Mouse (Mus musculus) liver, embryonic 12.5 days (tissue): ENCODE results near the gene Gramd2. TPM values are rescaled to one million over a fixed set of nuclear protein-coding genes. Genes with fewer than 3 reads are reported as not detected.
A peak's percentile ranks its signal among the peaks of the same experiment; 100 is the strongest.

Experiments used
- ATAC-seq: fragments of 200-750 bp; cut with Nextera tagmentation; 2 replicates; pipeline ENCODE4 v1.8.0; 2017; ENCODE audit warnings: moderate number of reproducible peaks, mild to moderate bottlenecking, moderate library complexity
- H3K27ac ChIP-seq: fragments of 300-500 bp; sonication (generic); 2 replicates; pipeline ENCODE4 v1.5.1; 2016; ENCODE audit warnings: mild to moderate bottlenecking
- H3K27me3 ChIP-seq: fragments of 300-500 bp; sonication (generic); replicated peaks from 2 replicates; pipeline ENCODE4 v1.6.1; 2016; ENCODE audit warnings: mild to moderate bottlenecking, moderate library complexity
- H3K36me3 ChIP-seq: fragments of 300-500 bp; sonication (generic); 2 replicates; pipeline ENCODE4 v1.6.1; 2016; ENCODE audit warnings: mild to moderate bottlenecking, moderate library complexity
- H3K4me1 ChIP-seq: fragments of 300-500 bp; sonication (generic); 2 replicates; pipeline ENCODE4 v1.6.1; 2016
- H3K4me2 ChIP-seq: fragments of 300-500 bp; sonication (generic); 2 replicates; pipeline ENCODE4 v1.6.1; 2016; ENCODE audit warnings: mild to moderate bottlenecking, moderate library complexity
- H3K4me3 ChIP-seq: fragments of 300-500 bp; sonication (generic); 2 replicates; pipeline ENCODE4 v1.5.1; 2016; ENCODE audit warnings: mild to moderate bottlenecking, moderate library complexity
- H3K9ac ChIP-seq: fragments of 300-500 bp; sonication (generic); 2 replicates; pipeline ENCODE4 v1.6.1; 2016; ENCODE audit warnings: mild to moderate bottlenecking, moderate library complexity
- H3K9me3 ChIP-seq: fragments of 300-500 bp; sonication (generic); replicated peaks from 2 replicates; pipeline ENCODE4 v1.6.1; 2016; ENCODE audit warnings: mild to moderate bottlenecking, moderate library complexity
- WGBS: fragments of 180-500 bp; shearing (Covaris S2); methylation state at CpG from one replicate; pipeline ENCODE4 v1.1.7; 2016; ENCODE audit not compliant: insufficient replicate concordance; 5-methylcytosine and 5-hydroxymethylcytosine counted together
- polyA plus RNA-seq: library from polyadenylated mRNA; unstranded; fragments of >200 nt; fragmentation: Nextera tagmentation; extraction: Ambion mirVana; gene quantifications from 2 replicates; pipeline ENCODE4 v1.2.1, GENCODE M21; 2016

The Gramd2 gene
- polyA plus RNA-seq = 0.04 and 0.07 TPM in 2 replicates

- H3K27me3 ChIP-seq = peaks cover 49% of the 10 kb centered on the region
- peak; percentile 91 for ATAC-seq
- H3K36me3 ChIP-seq = peaks cover 39% of the 10 kb centered on the region
- 4% methylated on average over 47 of the region's 47 CpGs for WGBS
- H3K4me2 ChIP-seq = peak within 1 kb of the TSS; percentile 84
- no peak within 1 kb of the TSS for H3K27ac ChIP-seq
- peak within 1 kb of the TSS; percentile 52 for H3K4me3 ChIP-seq
- H3K9ac ChIP-seq = peak within 1 kb of the TSS; percentile 45
- peaks cover 14% of the 10 kb centered on the region for H3K4me1 ChIP-seq
- H3K9me3 ChIP-seq = no peaks in the 10 kb centered on the region
Measured at GRCm38 (mm10) chr9:59679678-59680533, at the start of gene Gramd2. Gene Gramd2 (plus strand): TSS chr9:59680144.

GRCm38 (mm10) chr9:59638372-59638771, 41.6 kb upstream of the Gramd2 start:
- no peak; the same call in 1 of the 2 replicates for ATAC-seq
- no peaks in the 10 kb centered on the region for H3K9me3 ChIP-seq

GRCm38 (mm10) chr9:59639936-59640335, 40.0 kb upstream of the Gramd2 start:
- Histone ChIP-seq H3K9me3 (no peaks in the 10 kb centered on the region), H3K4me2 (no peak overlapping the region), H3K36me3 (peaks cover 42% of the 10 kb centered on the region), H3K4me1 (peaks cover 16% of the 10 kb centered on the region), H3K9ac (no peak overlapping the region), H3K27me3 (no peaks in the 10 kb centered on the region), H3K4me3 (no peak overlapping the region), H3K27ac (no peak overlapping the region)
- no peak for ATAC-seq
- WGBS = 77% methylated on average over 4 of the region's 4 CpGs

More at GRCm38 (mm10) chr9:59638372-59638771, 41.6 kb upstream of the Gramd2 start:
- H3K36me3 ChIP-seq = peaks cover 50% of the 10 kb centered on the region
- WGBS = 17% methylated on average over 1 of the region's 1 CpGs
- no peak overlapping the region for H3K9ac ChIP-seq
- H3K4me1 ChIP-seq = peaks cover 16% of the 10 kb centered on the region
- no peak overlapping the region for H3K4me2 ChIP-seq
- H3K27ac ChIP-seq = no peak overlapping the region
- no peak overlapping the region for H3K4me3 ChIP-seq
- H3K27me3 ChIP-seq = no peaks in the 10 kb centered on the region

GRCm38 (mm10) chr9:59641320-59641719, 38.6 kb upstream of the Gramd2 start:
- H3K27ac ChIP-seq = no peak overlapping the region
- no peak overlapping the region for H3K4me3 ChIP-seq
- ATAC-seq = no peak
- no peak overlapping the region for H3K4me2 ChIP-seq
- no peak overlapping the region for H3K9ac ChIP-seq
- H3K27me3 ChIP-seq = no peaks in the 10 kb centered on the region
- H3K4me1 ChIP-seq = peaks cover 16% of the 10 kb centered on the region
- H3K9me3 ChIP-seq = no peaks in the 10 kb centered on the region
- peaks cover 30% of the 10 kb centered on the region for H3K36me3 ChIP-seq
- WGBS = 66% methylated on average over 2 of the region's 2 CpGs

GRCm38 (mm10) chr9:59649911-59650310, 30.0 kb upstream of the Gramd2 start:
- H3K9ac ChIP-seq = no peak overlapping the region
- H3K27ac ChIP-seq = no peak overlapping the region
- H3K27me3 ChIP-seq = no peaks in the 10 kb centered on the region; the same call in 1 of the 2 replicates
- no peak overlapping the region for H3K4me2 ChIP-seq
- WGBS = 89% methylated on average over 4 of the region's 4 CpGs
- H3K36me3 ChIP-seq = peaks cover 18% of the 10 kb centered on the region
- H3K9me3 ChIP-seq = no peaks in the 10 kb centered on the region
- no peak overlapping the region for H3K4me3 ChIP-seq
- H3K4me1 ChIP-seq = peaks cover 24% of the 10 kb centered on the region
- no peak for ATAC-seq

- Histone ChIP-seq H3K27ac (peak overlapping the region; percentile 54), H3K9me3 (no peaks in the 10 kb centered on the region), H3K36me3 (peaks cover 18% of the 10 kb centered on the region), H3K4me1 (peaks cover 57% of the 10 kb centered on the region), H3K27me3 (peaks cover 14% of the 10 kb centered on the region), H3K9ac (no peak overlapping the region), H3K4me2 (peak overlapping the region; percentile 37), H3K4me3 (no peak overlapping the region)
- ATAC-seq = peak; percentile 55
- 7% methylated on average over 3 of the region's 3 CpGs for WGBS
Measured at GRCm38 (mm10) chr9:59653371-59653770, 26.6 kb upstream of the Gramd2 start.

GRCm38 (mm10) chr9:59654450-59654983, 25.4 kb upstream of the Gramd2 start:
- WGBS = 45% methylated on average over 2 of the region's 2 CpGs
- Histone ChIP-seq H3K9ac (no peak overlapping the region), H3K36me3 (peaks cover 9% of the 10 kb centered on the region; the same call in 1 of the 2 replicates), H3K4me3 (no peak overlapping the region), H3K27me3 (peaks cover 21% of the 10 kb centered on the region), H3K9me3 (no peaks in the 10 kb centered on the region), H3K4me1 (peaks cover 67% of the 10 kb centered on the region), H3K4me2 (no peak overlapping the region), H3K27ac (no peak overlapping the region)
- no peak for ATAC-seq

- Histone ChIP-seq H3K4me1 (peaks cover 83% of the 10 kb centered on the region), H3K36me3 (peaks cover 9% of the 10 kb centered on the region; the same call in 1 of the 2 replicates), H3K4me2 (peak within 1 kb of the TSS; percentile 94), H3K4me3 (peak within 1 kb of the TSS; percentile 71), H3K27me3 (peaks cover 21% of the 10 kb centered on the region), H3K9ac (peak within 1 kb of the TSS; percentile 72), H3K27ac (peak within 1 kb of the TSS; percentile 89), H3K9me3 (no peaks in the 10 kb centered on the region)
- ATAC-seq = peak; percentile 85
- under 1% methylated on average over 46 of the region's 46 CpGs for WGBS
Measured at GRCm38 (mm10) chr9:59655958-59656634, 23.8 kb upstream of the Gramd2 start, which contains the start of gene Pkm. Gene Pkm (plus strand): TSS chr9:59656368.

- ATAC-seq = peak; percentile 5
- Histone ChIP-seq H3K9ac (peak overlapping the region; percentile 72), H3K9me3 (no peaks in the 10 kb centered on the region), H3K4me1 (peaks cover 91% of the 10 kb centered on the region), H3K4me3 (peak overlapping the region; percentile 71), H3K36me3 (peaks cover 13% of the 10 kb centered on the region), H3K27me3 (peaks cover 26% of the 10 kb centered on the region), H3K4me2 (peak overlapping the region; percentile 94), H3K27ac (peak overlapping the region; percentile 89)
- WGBS = 2% methylated on average over 65 of the region's 65 CpGs
Measured at GRCm38 (mm10) chr9:59656635-59657617, 23.0 kb upstream of the Gramd2 start.

GRCm38 (mm10) chr9:59658146-59658545, 21.8 kb upstream of the Gramd2 start:
- peaks cover 17% of the 10 kb centered on the region for H3K36me3 ChIP-seq
- 7% methylated on average over 4 of the region's 4 CpGs for WGBS
- peak overlapping the region; percentile 71 for H3K4me3 ChIP-seq
- peak overlapping the region; percentile 94 for H3K4me2 ChIP-seq
- ATAC-seq = no peak
- peaks cover 95% of the 10 kb centered on the region for H3K4me1 ChIP-seq
- peaks cover 26% of the 10 kb centered on the region for H3K27me3 ChIP-seq
- H3K9me3 ChIP-seq = no peaks in the 10 kb centered on the region
- peak overlapping the region; percentile 72; the same call in 1 of the 2 replicates for H3K9ac ChIP-seq
- peak overlapping the region; percentile 13; the same call in 1 of the 2 replicates for H3K27ac ChIP-seq
